Mouse (Mus musculus) bone marrow macrophage, adult 2 months (primary cell): ENCODE results near the gene Apol8.

ENCODE experiments used
- CTCF ChIP-seq: IDR thresholded peaks from 2 replicates; pipeline ENCODE4 v1.5.1; 2012; ENCODE audit warnings: low read depth, mild to moderate bottlenecking, low read length, moderate library complexity
- POLR2A ChIP-seq: IDR thresholded peaks from 2 replicates; pipeline ENCODE4 v1.6.1; 2012; ENCODE audit warnings: mild to moderate bottlenecking, low read depth, low read length, borderline replicate concordance

DNA sequence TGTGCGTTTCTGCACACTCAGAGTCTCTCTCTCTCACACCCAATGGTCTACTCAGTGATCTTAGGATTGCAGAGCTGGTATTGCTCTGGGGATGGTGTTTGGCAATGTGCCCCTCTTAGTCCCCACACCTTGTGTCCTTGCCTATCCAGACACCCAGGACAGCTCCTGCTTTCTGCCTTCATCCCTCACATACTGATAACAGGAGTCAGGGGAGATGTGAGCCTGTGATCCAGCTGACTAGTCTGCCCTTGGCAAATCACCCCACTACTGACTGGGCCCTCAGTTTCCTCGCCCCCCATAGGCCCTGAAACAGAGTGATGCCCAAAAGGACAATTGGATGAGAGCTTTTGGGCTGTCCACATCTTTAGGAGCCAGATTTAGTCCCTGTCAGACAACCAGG, 722 bp downstream of the Apol8 start:
- no peak for TF ChIP-seq CTCF
- no peak for TF ChIP-seq POLR2A
